Mouse (Mus musculus) kidney, embryonic 14.5 days (tissue): Measurements from ENCODE around the gene Cmah. TPM values are rescaled to one million over a fixed set of nuclear protein-coding genes. Genes with fewer than 3 reads are reported as not detected.

ENCODE experiments used
- ATAC-seq: fragments of 200-750 bp; cut with Nextera tagmentation; 2 replicates; pipeline ENCODE4 v1.8.0; 2017; ENCODE audit warnings: moderate number of reproducible peaks, mild to moderate bottlenecking, moderate TSS enrichment, moderate library complexity; ENCODE audit not compliant: low FRiP score, low TSS enrichment
- H3K27ac ChIP-seq: fragments of 300-500 bp; sonication (generic); 2 replicates; pipeline ENCODE4 v1.5.1; 2014; ENCODE audit warnings: low read depth, mild to moderate bottlenecking, low read length, moderate library complexity, mixed read lengths
- H3K27me3 ChIP-seq: fragments of 300-500 bp; sonication (generic); 2 replicates; pipeline ENCODE4 v1.6.1; 2014; ENCODE audit warnings: mild to moderate bottlenecking, low read length; ENCODE audit not compliant: control insufficient read depth, insufficient read depth
- H3K36me3 ChIP-seq: fragments of 300-500 bp; sonication (generic); 2 replicates; pipeline ENCODE4 v1.6.1; 2014; ENCODE audit warnings: low read length, mixed read lengths; ENCODE audit not compliant: control insufficient read depth, insufficient read depth
- H3K4me1 ChIP-seq: fragments of 300-500 bp; sonication (generic); 2 replicates; pipeline ENCODE4 v1.6.1; 2014; ENCODE audit warnings: low read length, mixed read lengths; ENCODE audit not compliant: control insufficient read depth, insufficient read depth
- H3K4me2 ChIP-seq: fragments of 300-500 bp; sonication (generic); replicated peaks from 2 replicates; pipeline ENCODE4 v1.6.1; 2014; ENCODE audit warnings: low read depth, mild to moderate bottlenecking, low read length
- H3K4me3 ChIP-seq: fragments of 300-500 bp; sonication (generic); 2 replicates; pipeline ENCODE4 v1.5.1; 2014; ENCODE audit warnings: mild to moderate bottlenecking, low read length
- H3K9ac ChIP-seq: fragments of 300-500 bp; sonication (generic); 2 replicates; pipeline ENCODE4 v1.6.1; 2014; ENCODE audit warnings: low read depth, mild to moderate bottlenecking, low read length, moderate library complexity
- H3K9me3 ChIP-seq: fragments of 300-500 bp; sonication (generic); 2 replicates; pipeline ENCODE4 v1.6.1; 2016; ENCODE audit warnings: low read length; ENCODE audit not compliant: control insufficient read depth
- WGBS: fragments of 180-500 bp; shearing (Covaris S2); extraction: QIAGEN DNeasy Blood & Tissue Kit; methylation state at CpG from one replicate; pipeline ENCODE4 v1.1.7; 2014; 5-methylcytosine and 5-hydroxymethylcytosine counted together
- polyA plus RNA-seq: library from polyadenylated mRNA; unstranded; fragments of >200 nt; fragmentation: Nextera tagmentation; extraction: Ambion mirVana; gene quantifications from 2 replicates; pipeline ENCODE4 v1.2.1, GENCODE M21; 2014

Gene Cmah
- polyA plus RNA-seq, 1 experiment from 2014 or later = 1.2 TPM

- 91% methylated on average over 3 of the region's 3 CpGs for WGBS
- H3K9ac ChIP-seq = no peak overlapping the region
- H3K27me3 ChIP-seq = no peaks in the 10 kb centered on the region
- no peaks in the 10 kb centered on the region for H3K9me3 ChIP-seq
- H3K4me3 ChIP-seq = no peak overlapping the region
- no peak overlapping the region for H3K27ac ChIP-seq
- no peak overlapping the region for H3K4me2 ChIP-seq
- H3K36me3 ChIP-seq = no peaks in the 10 kb centered on the region
- no peaks in the 10 kb centered on the region for H3K4me1 ChIP-seq
- no peak for ATAC-seq
These were observed 186.5 kb downstream of the Cmah start for GRCm38 (mm10) chr13:24513717-24514116.

GRCm38 (mm10) chr13:24515101-24515675 is 188.0 kb downstream of the Cmah start:
- no peak overlapping the region for H3K4me3 ChIP-seq
- H3K9ac ChIP-seq = no peak overlapping the region
- ATAC-seq = no peak
- no peak overlapping the region for H3K4me2 ChIP-seq
- no peak overlapping the region for H3K27ac ChIP-seq
- H3K4me1 ChIP-seq = no peaks in the 10 kb centered on the region; the same call in 1 of the 2 replicates
- WGBS = 49% methylated on average over 6 of the region's 6 CpGs
- H3K27me3 ChIP-seq = no peaks in the 10 kb centered on the region
- H3K36me3 ChIP-seq = no peaks in the 10 kb centered on the region
- H3K9me3 ChIP-seq = no peaks in the 10 kb centered on the region

GRCm38 (mm10) chr13:24517757-24518156 is 190.6 kb downstream of the Cmah start:
- Histone ChIP-seq H3K9ac (no peak overlapping the region), H3K9me3 (no peaks in the 10 kb centered on the region), H3K4me2 (no peak overlapping the region), H3K27me3 (no peaks in the 10 kb centered on the region), H3K27ac (no peak overlapping the region), H3K4me1 (no peaks in the 10 kb centered on the region; the same call in 1 of the 2 replicates), H3K36me3 (no peaks in the 10 kb centered on the region), H3K4me3 (no peak overlapping the region)
- ATAC-seq = no peak
- 62% methylated on average over 2 of the region's 2 CpGs for WGBS

GRCm38 (mm10) chr13:24518887-24519286 is 191.7 kb downstream of the Cmah start:
- H3K4me2 ChIP-seq = no peak overlapping the region
- H3K27me3 ChIP-seq = no peaks in the 10 kb centered on the region
- H3K27ac ChIP-seq = no peak overlapping the region
- no peaks in the 10 kb centered on the region for H3K9me3 ChIP-seq
- no peaks in the 10 kb centered on the region; the same call in 1 of the 2 replicates for H3K4me1 ChIP-seq
- 42% methylated on average over 6 of the region's 6 CpGs for WGBS
- H3K36me3 ChIP-seq = no peaks in the 10 kb centered on the region
- H3K9ac ChIP-seq = no peak overlapping the region
- no peak overlapping the region for H3K4me3 ChIP-seq
- no peak for ATAC-seq

GRCm38 (mm10) chr13:24519976-24520647 is 192.9 kb downstream of the Cmah start:
- 68% methylated on average over 14 of the region's 14 CpGs for WGBS
- Histone ChIP-seq H3K27me3 (no peaks in the 10 kb centered on the region), H3K9ac (no peak overlapping the region), H3K4me1 (no peaks in the 10 kb centered on the region; the same call in 1 of the 2 replicates), H3K4me3 (no peak overlapping the region), H3K9me3 (no peaks in the 10 kb centered on the region), H3K4me2 (no peak overlapping the region), H3K36me3 (no peaks in the 10 kb centered on the region), H3K27ac (no peak overlapping the region)
- no peak for ATAC-seq

GRCm38 (mm10) chr13:24520796-24521195 is 193.6 kb downstream of the Cmah start:
- no peak overlapping the region for H3K4me2 ChIP-seq
- H3K36me3 ChIP-seq = no peaks in the 10 kb centered on the region
- H3K27me3 ChIP-seq = no peaks in the 10 kb centered on the region
- H3K4me1 ChIP-seq = no peaks in the 10 kb centered on the region; the same call in 1 of the 2 replicates
- no peak overlapping the region for H3K27ac ChIP-seq
- no peak overlapping the region for H3K4me3 ChIP-seq
- no peak for ATAC-seq
- no peaks in the 10 kb centered on the region for H3K9me3 ChIP-seq
- 88% methylated on average over 10 of the region's 10 CpGs for WGBS
- no peak overlapping the region for H3K9ac ChIP-seq

- no peaks in the 10 kb centered on the region for H3K9me3 ChIP-seq
- H3K36me3 ChIP-seq = no peaks in the 10 kb centered on the region
- H3K4me1 ChIP-seq = no peaks in the 10 kb centered on the region; the same call in 1 of the 2 replicates
- no peak overlapping the region for H3K4me2 ChIP-seq
- no peak overlapping the region for H3K9ac ChIP-seq
- H3K4me3 ChIP-seq = no peak overlapping the region
- no peak overlapping the region for H3K27ac ChIP-seq
- no peaks in the 10 kb centered on the region for H3K27me3 ChIP-seq
- ATAC-seq = no peak
- 68% methylated on average over 18 of the region's 18 CpGs for WGBS
These were observed 194.5 kb downstream of the Cmah start for GRCm38 (mm10) chr13:24521446-24522342.

GRCm38 (mm10) chr13:24522343-24522837 is 195.2 kb downstream of the Cmah start:
- Histone ChIP-seq H3K36me3 (no peaks in the 10 kb centered on the region), H3K9me3 (no peaks in the 10 kb centered on the region), H3K4me2 (no peak overlapping the region), H3K27me3 (no peaks in the 10 kb centered on the region), H3K4me3 (no peak overlapping the region), H3K27ac (no peak overlapping the region), H3K4me1 (no peaks in the 10 kb centered on the region; the same call in 1 of the 2 replicates), H3K9ac (no peak overlapping the region)
- 87% methylated on average over 7 of the region's 7 CpGs for WGBS
- ATAC-seq = no peak
